20 mouse cellular contexts compared by ENCODE assay signal in genomic region chr3:73223185-73223584, GRCm38 (mm10).
A peak's percentile ranks its signal among the peaks of the same experiment; 100 is the strongest.
DNase-seq lines count a peak whose midpoint lies in the region; ATAC-seq lines count a peak whose summit lies in the region.
"Had no signal": no experiment of that assay in that cellular context is flagged by ENCODE, and none has a peak within 500 bp of the region (broad histone marks: within the 10 kb centered on the region; RNA-seq: fewer than 3 reads in every experiment).

No protein-coding gene starts in this region.

- H3K36me3 ChIP-seq in hindbrain, embryonic 11.5 days (ENCODE audit: control insufficient read depth, insufficient read depth, low read length) = no peaks in the 10 kb centered on the region
- no peaks in the 10 kb centered on the region for H3K36me3 ChIP-seq in hindbrain, embryonic 13.5 days
- H3K36me3 ChIP-seq in midbrain, embryonic 12.5 days = no peaks in the 10 kb centered on the region
- no peaks in the 10 kb centered on the region for H3K36me3 ChIP-seq in midbrain, embryonic 16.5 days (ENCODE audit: control insufficient read depth, insufficient read depth, low read length)
- no peaks in the 10 kb centered on the region for H3K36me3 ChIP-seq in embryonic facial prominence, embryonic 13.5 days
- H3K36me3 ChIP-seq: forebrain, embryonic 10.5 days; forebrain, embryonic 12.5 days had no signal

- ATAC-seq in hindbrain, embryonic 11.5 days (ENCODE audit: low FRiP score) = 0 out of 2 replicates have a peak, but pooled peaks have one; percentile 7
- no peak for ATAC-seq in hindbrain, embryonic 13.5 days (ENCODE audit: low FRiP score)
- ATAC-seq in midbrain, embryonic 12.5 days (ENCODE audit: low FRiP score, low read depth) = peak; percentile 56; the same call in 1 of the 2 replicates
- no peak for ATAC-seq in midbrain, embryonic 16.5 days
- 0 out of 2 replicates have a peak, but pooled peaks have one; percentile 6 for ATAC-seq in embryonic facial prominence, embryonic 13.5 days (ENCODE audit: insufficient number of reproducible peaks, insufficient read depth, low FRiP score, low TSS enrichment, low read depth)
- no peak for ATAC-seq in erythroid progenitor cell, adult 5-6 weeks (replicated peaks; ENCODE audit: low FRiP score, poor library complexity, severe bottlenecking)
- ATAC-seq: forebrain, embryonic 14.5 days; forebrain, embryonic 16.5 days had no signal

- H3K4me1 ChIP-seq in hindbrain, embryonic 11.5 days (replicated peaks; ENCODE audit: control insufficient read depth, insufficient read depth, low read length) = no peaks in the 10 kb centered on the region
- H3K4me1 ChIP-seq in hindbrain, embryonic 13.5 days (replicated peaks) = no peaks in the 10 kb centered on the region
- no peaks in the 10 kb centered on the region for H3K4me1 ChIP-seq in midbrain, embryonic 12.5 days
- H3K4me1 ChIP-seq in midbrain, embryonic 16.5 days (ENCODE audit: control insufficient read depth, insufficient read depth, low read length) = no peaks in the 10 kb centered on the region
- H3K4me1 ChIP-seq in embryonic facial prominence, embryonic 13.5 days = no peaks in the 10 kb centered on the region
- H3K4me1 ChIP-seq: forebrain, embryonic 10.5 days; forebrain, embryonic 12.5 days had no signal

- H3K9ac ChIP-seq in hindbrain, embryonic 11.5 days (ENCODE audit: low read depth, low read length) = no peak overlapping the region
- H3K9ac ChIP-seq in hindbrain, embryonic 13.5 days = no peak overlapping the region
- no peak overlapping the region for H3K9ac ChIP-seq in midbrain, embryonic 12.5 days (replicated peaks)
- H3K9ac ChIP-seq in midbrain, embryonic 16.5 days (ENCODE audit: low read depth, low read length) = no peak overlapping the region
- no peak overlapping the region for H3K9ac ChIP-seq in embryonic facial prominence, embryonic 13.5 days
- H3K9ac ChIP-seq: forebrain, embryonic 12.5 days had no signal

- H3K9me3 ChIP-seq in hindbrain, embryonic 11.5 days (ENCODE audit: control insufficient read depth, low read length) = no peaks in the 10 kb centered on the region
- no peaks in the 10 kb centered on the region for H3K9me3 ChIP-seq in hindbrain, embryonic 13.5 days
- H3K9me3 ChIP-seq in midbrain, embryonic 12.5 days = no peaks in the 10 kb centered on the region
- H3K9me3 ChIP-seq in midbrain, embryonic 16.5 days (replicated peaks; ENCODE audit: control insufficient read depth, low read length, poor library complexity, severe bottlenecking) = no peaks in the 10 kb centered on the region
- no peaks in the 10 kb centered on the region for H3K9me3 ChIP-seq in embryonic facial prominence, embryonic 13.5 days
- H3K9me3 ChIP-seq: forebrain, embryonic 10.5 days; forebrain, embryonic 12.5 days had no signal

- H3K27me3 ChIP-seq in hindbrain, embryonic 11.5 days (ENCODE audit: control insufficient read depth, insufficient read depth, low read length) = no peaks in the 10 kb centered on the region
- no peaks in the 10 kb centered on the region for H3K27me3 ChIP-seq in hindbrain, embryonic 13.5 days
- H3K27me3 ChIP-seq in midbrain, embryonic 12.5 days = no peaks in the 10 kb centered on the region
- H3K27me3 ChIP-seq in midbrain, embryonic 16.5 days (ENCODE audit: control insufficient read depth, insufficient read depth, low read depth, low read length) = no peaks in the 10 kb centered on the region
- H3K27me3 ChIP-seq in embryonic facial prominence, embryonic 13.5 days = no peaks in the 10 kb centered on the region
- H3K27me3 ChIP-seq: forebrain, embryonic 12.5 days had no signal

- DNase-seq in hindbrain, embryonic 11.5 days (ENCODE audit: low spot score) = no peak
- DNase-seq: adrenal gland, adult 2 months; adrenal gland, postnatal 10 days; adrenal gland, postnatal 25 days; cerebellum, adult 11 months; cerebellum, adult 18-20 months; cerebellum, adult 8-10 months; cerebellum, adult 9-11 months; cerebellum, postnatal 14 days; cerebellum, postnatal 36 days; embryo, embryonic 11 days had no signal

- H3K27ac ChIP-seq in hindbrain, embryonic 11.5 days (ENCODE audit: low read depth, low read length) = no peak overlapping the region
- H3K27ac ChIP-seq in hindbrain, embryonic 13.5 days = no peak overlapping the region
- H3K27ac ChIP-seq in midbrain, embryonic 12.5 days (replicated peaks) = no peak overlapping the region
- H3K27ac ChIP-seq in midbrain, embryonic 16.5 days (ENCODE audit: low read length) = no peak overlapping the region
- H3K27ac ChIP-seq in embryonic facial prominence, embryonic 13.5 days = no peak overlapping the region
- H3K27ac ChIP-seq: forebrain, embryonic 10.5 days; forebrain, embryonic 12.5 days had no signal

- 82% methylated on average over 2 of the region's 2 CpGs for WGBS in hindbrain, embryonic 11.5 days
- WGBS in hindbrain, embryonic 13.5 days = 85% methylated on average over 2 of the region's 2 CpGs
- WGBS in midbrain, embryonic 12.5 days = 80% methylated on average over 2 of the region's 2 CpGs
- WGBS in midbrain, embryonic 16.5 days = 89% methylated on average over 2 of the region's 2 CpGs
- WGBS in embryonic facial prominence, embryonic 13.5 days = 85% methylated on average over 2 of the region's 2 CpGs

- no peak overlapping the region for H3K4me2 ChIP-seq in hindbrain, embryonic 11.5 days (replicated peaks; ENCODE audit: low read depth, low read length)
- H3K4me2 ChIP-seq in hindbrain, embryonic 13.5 days = no peak overlapping the region
- no peak overlapping the region for H3K4me2 ChIP-seq in midbrain, embryonic 12.5 days (replicated peaks)
- H3K4me2 ChIP-seq in midbrain, embryonic 16.5 days (ENCODE audit: low read length) = no peak overlapping the region
- H3K4me2 ChIP-seq in embryonic facial prominence, embryonic 13.5 days = no peak overlapping the region
- H3K4me2 ChIP-seq: forebrain, embryonic 12.5 days had no signal

- no peak overlapping the region for H3K4me3 ChIP-seq in hindbrain, embryonic 11.5 days (ENCODE audit: low read depth, low read length)
- no peak overlapping the region for H3K4me3 ChIP-seq in hindbrain, embryonic 13.5 days
- no peak overlapping the region for H3K4me3 ChIP-seq in midbrain, embryonic 12.5 days
- H3K4me3 ChIP-seq in midbrain, embryonic 16.5 days (ENCODE audit: low read depth, low read length) = no peak overlapping the region
- H3K4me3 ChIP-seq in embryonic facial prominence, embryonic 13.5 days = no peak overlapping the region
- H3K4me3 ChIP-seq: forebrain, embryonic 10.5 days; forebrain, embryonic 12.5 days had no signal

Comparison
In these comparisons a context has a peak if more than half of its experiments do, and no peak if none do; other contexts are left out.
1. ATAC-seq: peak in hindbrain, embryonic 11.5 days (single experiment), midbrain, embryonic 12.5 days (single experiment) and embryonic facial prominence, embryonic 13.5 days (single experiment); none in hindbrain, embryonic 13.5 days (single experiment), midbrain, embryonic 16.5 days (single experiment) and erythroid progenitor cell, adult 5-6 weeks (single experiment).